Mouse (Mus musculus) left cerebral cortex, adult 8-10 months (tissue): ENCODE measurements around the gene Eri2. TPM values are rescaled to one million over a fixed set of nuclear protein-coding genes. Genes with fewer than 3 reads are reported as not detected.
"Not testable (repeated sequence)": the region's sequence is repeated elsewhere in the genome, so short reads cannot be mapped to it uniquely, and the experiment has no call there.

Experiments
- DNase-seq, 2 experiments: peaks; one replicate each; pipeline ENCODE4 v3.0.0; 2022; ENCODE audit warnings: low spot score in 2 of 2
- total RNA-seq, 4 experiments: library from RNA; stranded (reverse); gene quantifications; 2 replicates each; pipeline ENCODE4 v1.2.4; 2022

Eri2 gene
- total RNA-seq, 4 experiments from 2014 or later, result 5.7 to 7.5 (median 7.1) TPM

DNA sequence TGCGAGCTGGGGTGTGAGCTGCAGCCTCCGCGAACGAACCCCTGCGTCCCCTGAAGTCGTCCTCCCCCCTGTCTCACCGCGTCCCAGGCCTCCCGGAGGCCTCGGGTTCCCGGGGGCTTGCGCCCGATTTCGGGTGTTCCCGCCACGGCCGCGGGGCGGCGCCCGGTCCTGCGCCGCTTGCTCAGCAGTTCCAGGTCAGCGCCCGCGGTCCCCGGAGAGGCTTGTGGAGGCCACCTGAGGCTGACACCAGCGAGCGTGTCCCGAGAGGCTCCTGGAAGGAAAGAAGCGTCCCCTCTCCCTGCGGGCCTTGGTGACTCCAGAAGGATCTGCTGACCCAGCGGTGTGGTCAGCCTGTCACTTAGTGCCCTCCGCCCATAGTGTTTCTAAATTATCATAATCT lies 49.5 kb downstream of the Eri2 start:
- DNase-seq, result no peak

DNA sequence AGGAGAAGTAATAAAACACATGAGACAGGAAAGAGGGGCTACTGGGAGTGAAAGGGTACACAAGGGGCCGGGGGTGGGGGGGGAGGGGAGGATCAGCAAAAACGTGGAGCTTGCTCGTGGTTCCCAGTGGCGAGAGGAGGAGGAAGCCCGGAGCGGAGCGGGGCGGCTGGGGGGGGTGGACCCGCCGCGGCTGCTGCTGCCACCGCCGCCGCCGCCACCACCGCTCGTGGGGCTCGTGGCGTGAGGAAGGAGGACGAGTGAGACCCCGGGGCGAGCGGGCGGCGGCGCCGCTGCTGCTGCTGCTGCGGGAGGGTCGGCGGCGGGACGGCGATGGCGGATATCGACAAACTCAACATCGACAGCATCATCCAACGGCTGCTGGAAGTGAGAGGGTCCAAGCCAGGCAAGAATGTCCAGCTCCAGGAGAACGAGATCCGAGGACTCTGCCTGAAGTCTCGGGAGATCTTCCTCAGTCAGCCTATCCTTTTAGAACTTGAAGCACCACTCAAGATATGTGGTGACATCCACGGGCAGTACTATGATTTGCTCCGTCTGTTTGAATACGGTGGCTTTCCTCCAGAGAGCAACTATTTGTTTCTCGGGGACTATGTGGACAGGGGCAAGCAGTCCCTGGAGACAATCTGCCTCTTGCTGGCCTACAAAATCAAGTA lies 53.9 kb downstream of the Eri2 start:
- DNase-seq, result not testable (repeated sequence)

DNA sequence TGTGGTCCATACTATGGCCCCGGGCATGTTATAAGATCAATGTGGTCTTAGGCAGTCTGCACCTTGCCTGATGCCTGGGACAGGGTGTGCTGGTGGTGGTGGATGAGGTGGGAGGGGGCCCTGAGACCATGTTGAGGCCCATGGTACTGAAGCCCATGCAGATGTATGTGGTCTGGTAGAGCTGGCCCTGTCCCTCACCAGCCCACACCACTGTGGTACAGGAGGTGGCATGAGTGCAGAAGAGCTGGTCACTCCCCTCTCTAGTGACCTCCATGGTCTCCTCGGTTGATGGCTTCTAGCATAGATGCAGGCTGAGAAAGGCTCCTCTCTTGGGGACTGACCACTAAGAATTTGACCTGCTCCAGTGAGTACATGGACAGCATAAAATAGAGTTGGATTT lies 55.0 kb downstream of the Eri2 start:
- DNase-seq, result no peak

DNA sequence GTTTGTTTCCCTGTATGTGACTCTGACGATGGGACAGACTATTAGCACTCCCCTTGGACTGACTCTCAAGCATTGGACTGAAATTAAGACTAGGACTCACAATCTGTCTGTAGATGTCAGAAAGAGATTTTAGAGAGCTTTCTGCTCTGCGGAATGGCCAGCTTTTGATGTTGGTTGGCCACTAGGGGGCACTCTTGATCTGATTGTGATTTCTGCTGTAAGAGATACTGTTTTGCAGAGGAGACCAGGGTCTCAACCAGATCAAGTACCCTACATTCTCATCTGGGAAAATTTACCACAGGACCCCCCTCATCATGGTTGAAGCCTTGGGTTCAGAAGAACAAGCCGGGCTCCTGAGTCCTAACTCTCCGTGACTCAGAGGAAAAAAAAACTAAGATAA lies 62.6 kb downstream of the Eri2 start:
- not testable (repeated sequence) for DNase-seq

DNA sequence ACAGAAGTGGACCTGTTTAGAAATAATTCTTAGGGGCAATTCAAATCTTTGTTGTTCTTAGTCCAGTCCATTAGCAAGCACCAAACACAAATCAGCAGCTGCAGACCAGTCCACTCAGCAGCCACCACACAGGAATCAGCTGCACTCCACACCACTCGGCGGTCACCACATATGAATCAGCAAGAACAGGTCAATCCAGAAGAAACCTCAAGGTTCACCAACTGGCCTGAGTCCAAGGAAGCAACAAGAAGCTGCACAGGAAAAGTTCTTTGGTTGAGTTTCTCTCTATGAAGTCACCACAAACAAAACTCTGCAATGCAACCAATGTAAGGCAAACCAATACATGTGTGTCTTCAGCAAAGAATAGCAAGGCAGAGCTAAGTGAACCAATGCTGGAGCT lies 66.2 kb downstream of the Eri2 start:
- DNase-seq, result no peak

DNA sequence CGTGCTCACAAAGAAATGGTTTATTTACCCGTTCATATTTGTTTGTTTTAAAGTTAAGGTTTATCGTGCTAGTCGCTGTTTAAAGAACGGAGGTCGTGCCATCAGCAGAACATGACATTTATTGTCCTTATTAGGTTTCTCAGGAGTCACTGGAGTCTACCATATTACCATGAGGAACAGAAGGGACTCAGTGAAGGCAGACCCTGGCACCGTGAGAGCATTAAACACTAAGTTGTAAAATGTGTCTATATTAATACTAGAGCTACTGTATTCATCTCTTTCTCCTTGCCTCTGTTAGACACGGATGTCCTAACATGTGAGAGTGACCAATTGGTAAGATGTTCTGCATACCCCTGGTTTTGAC lies 72.9 kb downstream of the Eri2 start:
- no peak for DNase-seq

DNA sequence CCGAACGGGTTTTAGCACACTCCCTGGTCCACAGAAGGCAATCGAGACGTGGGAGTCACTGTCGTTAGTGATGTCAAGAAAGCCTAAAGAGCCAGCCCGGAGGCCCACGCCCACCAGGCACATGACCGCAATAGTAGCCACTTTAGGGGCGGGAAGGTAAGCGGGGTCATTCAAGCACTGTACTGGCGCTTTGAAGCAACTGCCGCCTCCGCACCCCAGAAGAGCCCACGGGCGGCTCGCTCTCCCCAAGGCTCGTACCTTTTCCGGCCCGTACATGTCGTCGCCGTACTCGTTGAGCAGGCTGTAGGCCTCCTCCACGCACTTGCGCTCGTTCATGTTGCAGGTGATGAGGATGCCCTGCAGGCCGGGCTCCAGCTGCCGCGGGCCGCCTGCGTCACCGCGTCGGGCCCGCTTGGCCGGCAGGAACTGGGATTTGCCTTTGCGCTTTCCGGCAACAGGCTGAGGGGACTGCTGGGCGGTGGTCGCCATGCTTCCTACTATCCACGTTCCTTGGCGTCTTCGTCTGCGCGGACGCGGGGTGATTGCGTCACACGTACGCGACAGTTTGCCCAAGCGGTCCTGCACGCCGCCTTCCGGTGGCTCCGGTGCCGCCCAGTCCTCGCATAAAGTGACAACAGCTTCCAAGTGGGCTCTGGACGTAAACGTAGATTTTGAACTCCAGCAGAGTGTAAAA lies 73.5 kb downstream of the Eri2 start, which contains the start of gene Thumpd1:
Gene Thumpd1, minus strand, starts transcription at position 546 of the 694 bp plus-strand sequence.
- DNase-seq, result peak; percentile 89 to 96

Other genes with a start within 250 kb of the Eri2 start
- not detected for gene Acsm2, start 239.7 kb downstream of the Eri2 start, total RNA-seq
- gene Acsm1, start 187.0 kb downstream of the Eri2 start, total RNA-seq, result not detected
- under 1 TPM in 1 of 4 experiments, not detected in 3; 0.23 TPM for gene Acsm4, start 104.0 kb downstream of the Eri2 start, total RNA-seq
- gene Thumpd1, start 73.3 kb downstream of the Eri2 start, total RNA-seq, result 10 to 100 TPM; 43.2 to 49.2 (median 48.2) TPM
- gene Acsm3, start 33.1 kb downstream of the Eri2 start, total RNA-seq, result not detected
- gene Rexo5, start 52 bp downstream of the Eri2 start, total RNA-seq, result 1 to 10 TPM; 1.0 to 3.6 (median 2.1) TPM
- 10 to 100 TPM; 10.2 to 16.2 (median 15.1) TPM for gene Lyrm1, start 101.8 kb upstream of the Eri2 start, total RNA-seq
- 10 to 100 TPM; 26.3 to 32.1 (median 27.1) TPM for gene Dcun1d3, start 102.2 kb upstream of the Eri2 start, total RNA-seq